Mouse (Mus musculus) adrenal gland, adult 18-20 months (tissue): Measurements from ENCODE around the gene 2610301B20Rik. TPM values are rescaled to one million over a fixed set of nuclear protein-coding genes. Genes with fewer than 3 reads are reported as not detected.
"Not testable (repeated sequence)": the region's sequence is repeated elsewhere in the genome, so short reads cannot be mapped to it uniquely, and the experiment has no call there.

Experiments
- DNase-seq, 2 experiments: peaks; one replicate each; pipeline ENCODE4 v3.0.0; 2021 to 2022; ENCODE audit warnings: low spot score in 2 of 2
- total RNA-seq, 2 experiments: library from RNA; stranded (reverse); gene quantifications; 1 replicate in 1 of 2; 2 replicates in 1 of 2; pipeline ENCODE4 v1.2.3; 2021

2610301B20Rik gene
- total RNA-seq, 2 experiments from 2014 or later = 17.5 to 18.2 TPM

GRCm38 (mm10) chr4:10896859-10897258 lies 22.6 kb downstream of the 2610301B20Rik start:
- no peak for DNase-seq

- no peak for DNase-seq
Observed at GRCm38 (mm10) chr4:10905234-10905801, 31.0 kb downstream of the 2610301B20Rik start.

GRCm38 (mm10) chr4:10911417-10911816 lies 37.1 kb downstream of the 2610301B20Rik start:
- DNase-seq = not testable (repeated sequence)

- no peak for DNase-seq
Observed at GRCm38 (mm10) chr4:10911909-10912478, 37.7 kb downstream of the 2610301B20Rik start.

- DNase-seq = peak; percentile 89 to 90
Observed at GRCm38 (mm10) chr4:10912611-10913301, 38.5 kb downstream of the 2610301B20Rik start.

- DNase-seq = no peak
Observed at GRCm38 (mm10) chr4:10913409-10913808, 39.1 kb downstream of the 2610301B20Rik start.

- no peak for DNase-seq
Observed at GRCm38 (mm10) chr4:10914766-10915165, 40.5 kb downstream of the 2610301B20Rik start.

- DNase-seq = no peak
Observed at GRCm38 (mm10) chr4:10915271-10915670, 41.0 kb downstream of the 2610301B20Rik start.

GRCm38 (mm10) chr4:10918402-10918801 lies 44.1 kb downstream of the 2610301B20Rik start:
- DNase-seq = no peak

- no peak for DNase-seq
Observed at GRCm38 (mm10) chr4:10919097-10919496, 44.8 kb downstream of the 2610301B20Rik start.

- DNase-seq = no peak
Observed at GRCm38 (mm10) chr4:10919530-10919929, 45.2 kb downstream of the 2610301B20Rik start.

- no peak for DNase-seq
Observed at GRCm38 (mm10) chr4:10919987-10920386, 45.7 kb downstream of the 2610301B20Rik start.

GRCm38 (mm10) chr4:10920622-10921021 lies 46.3 kb downstream of the 2610301B20Rik start:
- DNase-seq = no peak

GRCm38 (mm10) chr4:10923180-10923579 lies 48.9 kb downstream of the 2610301B20Rik start:
- peak; percentile 51 to 55 for DNase-seq

- no peak for DNase-seq
Observed at GRCm38 (mm10) chr4:10924140-10924539, 49.8 kb downstream of the 2610301B20Rik start.

- DNase-seq = no peak
Observed at GRCm38 (mm10) chr4:10924541-10924940, 50.2 kb downstream of the 2610301B20Rik start.

- no peak for DNase-seq
Observed at GRCm38 (mm10) chr4:10926416-10926815, 52.1 kb downstream of the 2610301B20Rik start.

GRCm38 (mm10) chr4:10928158-10928557 lies 53.9 kb downstream of the 2610301B20Rik start:
- DNase-seq = no peak

- DNase-seq = no peak
Observed at GRCm38 (mm10) chr4:10929726-10930125, 55.4 kb downstream of the 2610301B20Rik start.

GRCm38 (mm10) chr4:10931040-10931439 lies 56.7 kb downstream of the 2610301B20Rik start:
- no peak for DNase-seq

- DNase-seq = no peak
Observed at GRCm38 (mm10) chr4:10932091-10932745, 57.9 kb downstream of the 2610301B20Rik start.

- DNase-seq = no peak
Observed at GRCm38 (mm10) chr4:10932782-10933181, 58.5 kb downstream of the 2610301B20Rik start.
